In the genomic region with DNA sequence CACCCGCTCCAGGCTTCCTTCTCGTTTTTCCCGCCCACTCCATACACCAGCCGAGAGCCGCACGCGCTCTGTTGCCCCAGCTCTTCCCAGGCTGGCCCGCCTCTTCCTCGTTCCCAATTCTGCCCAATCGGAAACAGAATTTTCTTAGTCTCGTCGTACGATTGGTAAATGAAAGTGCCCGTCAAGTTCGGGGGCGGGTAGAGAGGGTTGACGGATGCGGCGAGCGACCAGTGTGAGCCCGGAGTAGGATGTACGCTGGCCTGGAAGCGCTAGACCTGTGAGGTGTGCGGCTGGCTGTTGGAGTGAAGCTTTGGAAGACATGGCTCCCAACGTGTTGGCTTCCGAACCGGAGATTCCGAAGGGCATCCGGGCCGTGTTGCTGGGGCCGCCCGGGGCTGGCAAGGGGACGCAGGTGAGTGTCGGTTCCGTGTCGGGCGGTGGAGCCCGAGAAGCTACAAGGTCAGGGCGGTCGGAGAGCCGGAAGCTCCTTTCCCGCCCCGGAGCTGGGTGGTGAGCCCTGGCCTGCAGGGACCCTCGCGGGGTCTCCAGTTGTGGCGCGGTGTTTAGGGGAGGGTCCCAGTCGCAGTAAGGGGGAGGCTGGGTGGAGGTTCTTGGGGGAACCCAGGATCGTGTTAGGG, we compare ENCODE assay signal across 8 mouse cellular contexts. TPM values are rescaled to one million over a fixed set of nuclear protein-coding genes. Genes with fewer than 3 reads are reported as not detected.
DNase-seq lines count a peak whose midpoint lies in the region; ATAC-seq lines count a peak whose summit lies in the region.

No protein-coding gene starts in this region.

- no peaks in the 10 kb centered on the region for H3K9me3 ChIP-seq in hindbrain, embryonic 15.5 days

- peak overlapping the region; percentile 74 for H3K9ac ChIP-seq in hindbrain, embryonic 15.5 days

- peak overlapping the region; percentile 81 for H3K27ac ChIP-seq in hindbrain, embryonic 15.5 days (replicated peaks)

- H3K27me3 ChIP-seq in hindbrain, embryonic 15.5 days: no peaks in the 10 kb centered on the region

- peak; percentile 100 for ATAC-seq in hindbrain, embryonic 15.5 days (ENCODE audit: low FRiP score, low read depth)

- H3K4me2 ChIP-seq in hindbrain, embryonic 15.5 days: peak overlapping the region; percentile 73

- under 1% methylated on average over 49 of the region's 49 CpGs for WGBS in hindbrain, embryonic 15.5 days

- no peaks in the 10 kb centered on the region for H3K36me3 ChIP-seq in hindbrain, embryonic 15.5 days

- DNase-seq in T-cell, adult 2 months (ENCODE audit: low spot score): peak; percentile 92
- DNase-seq in cerebellum, postnatal 36 days: peak; percentile 93 to 99
- DNase-seq in frontal cortex, postnatal 36 days (ENCODE audit: low spot score in 2 of 2): peak; percentile 97 to 98
- DNase-seq in left cerebral cortex, adult 11 months (ENCODE audit: low spot score): peak; percentile 91
- DNase-seq in lung, postnatal 4 days: peak; percentile 93 to 96
- peak; percentile 99 for DNase-seq in retina, postnatal 7 days (ENCODE audit: low read depth, low spot score)
- DNase-seq in urinary bladder, adult 2 months (ENCODE audit: low spot score): peak; percentile 84

- peak overlapping the region; percentile 87 for H3K4me3 ChIP-seq in hindbrain, embryonic 15.5 days

- peaks cover 14% of the 10 kb centered on the region for H3K4me1 ChIP-seq in hindbrain, embryonic 15.5 days (replicated peaks)

RNA-seq across cellular contexts. Expression of a gene that starts 1.4 kb away (rescaled TPM):
- 84.8 and 93.2 TPM in 2 replicates for polyA plus RNA-seq in hindbrain, embryonic 15.5 days (2015; fragmentation: Nextera tagmentation; extraction: Ambion mirVana)
- polyA plus RNA-seq in urinary bladder, adult 2 months (2012; rRNA removed): 59.2 and 75.5 TPM in 2 replicates

RNA-seq across cellular contexts. Expression of a gene that starts 30.9 kb away (rescaled TPM):
- 17.3 and 21.9 TPM in 2 replicates for polyA plus RNA-seq in hindbrain, embryonic 15.5 days (2015; fragmentation: Nextera tagmentation; extraction: Ambion mirVana)
- 18.8 and 18.9 TPM in 2 replicates for polyA plus RNA-seq in urinary bladder, adult 2 months (2012; rRNA removed)

Comparison
In these comparisons a context has a peak if more than half of its experiments do, and no peak if none do; other contexts are left out.
1. Peak in every context shown above with its lines: DNase-seq, ATAC-seq, H3K4me3 ChIP-seq and H3K27ac ChIP-seq.